Mouse (Mus musculus): ENCODE data around the gene Ticrr.

GRCm38 (mm10) chr7:79744585-79744984 lies 84.6 kb downstream of the Ticrr start:
- no peak for TF ChIP-seq CTCF (IDR thresholded peaks at IDR 0.05; ENCODE audit: low read depth)
- no peak for TF ChIP-seq EP300 (optimal IDR thresholded peaks at IDR 0.05)
